Comparison of ENCODE assay signal across 14 mouse cellular contexts in genomic region chr6:50445616-50446015, GRCm38 (mm10). TPM values are rescaled to one million over a fixed set of nuclear protein-coding genes. Genes with fewer than 3 reads are reported as not detected.
A peak's percentile ranks its signal among the peaks of the same experiment; 100 is the strongest.
DNase-seq lines count a peak whose midpoint lies in the region; ATAC-seq and TF ChIP-seq lines count a peak whose summit lies in the region.
"Had no signal": no experiment of that assay in that cellular context is flagged by ENCODE, and none has a peak within 500 bp of the region (broad histone marks: within the 10 kb centered on the region; RNA-seq: fewer than 3 reads in every experiment).

No protein-coding gene starts in this region.

- no peaks in the 10 kb centered on the region for H3K9me3 ChIP-seq in hindbrain, postnatal 0 days (ENCODE audit: low read length)
- H3K9me3 ChIP-seq in hindbrain, embryonic 10.5 days = no peaks in the 10 kb centered on the region
- no peaks in the 10 kb centered on the region for H3K9me3 ChIP-seq in midbrain, embryonic 11.5 days (ENCODE audit: control insufficient read depth, low read length)
- no peaks in the 10 kb centered on the region for H3K9me3 ChIP-seq in midbrain, embryonic 13.5 days

- TF ChIP-seq CTCF in hindbrain, postnatal 0 days (IDR thresholded peaks at IDR 0.05; ENCODE audit: low read depth) = no peak

- 0 out of 2 replicates have a peak, but pooled peaks have one; percentile 21 for ATAC-seq in hindbrain, postnatal 0 days
- ATAC-seq in midbrain, embryonic 11.5 days (ENCODE audit: low FRiP score) = no peak
- ATAC-seq in midbrain, embryonic 13.5 days = no peak
- ATAC-seq: liver, postnatal 0 days had no signal

- H3K4me1 ChIP-seq in hindbrain, postnatal 0 days (ENCODE audit: insufficient read depth, low read length) = no peaks in the 10 kb centered on the region
- H3K4me1 ChIP-seq in hindbrain, embryonic 10.5 days (replicated peaks) = no peaks in the 10 kb centered on the region
- H3K4me1 ChIP-seq in midbrain, embryonic 11.5 days (ENCODE audit: control insufficient read depth, insufficient read depth, low read length) = no peaks in the 10 kb centered on the region
- no peaks in the 10 kb centered on the region for H3K4me1 ChIP-seq in midbrain, embryonic 13.5 days (replicated peaks)
- H3K4me1 ChIP-seq: hindbrain, embryonic 12.5 days had no signal

- H3K4me2 ChIP-seq in hindbrain, postnatal 0 days (ENCODE audit: low read depth, low read length) = no peak overlapping the region
- no peak overlapping the region for H3K4me2 ChIP-seq in midbrain, embryonic 11.5 days
- H3K4me2 ChIP-seq in midbrain, embryonic 13.5 days (replicated peaks) = no peak overlapping the region
- H3K4me2 ChIP-seq: hindbrain, embryonic 12.5 days had no signal

- H3K27me3 ChIP-seq in hindbrain, postnatal 0 days (ENCODE audit: insufficient read depth, low read length) = no peaks in the 10 kb centered on the region
- H3K27me3 ChIP-seq in hindbrain, embryonic 10.5 days (ENCODE audit: insufficient read depth, poor library complexity, severe bottlenecking) = no peaks in the 10 kb centered on the region
- H3K27me3 ChIP-seq in midbrain, embryonic 11.5 days (ENCODE audit: control insufficient read depth, insufficient read depth, low read length) = no peaks in the 10 kb centered on the region
- H3K27me3 ChIP-seq in midbrain, embryonic 13.5 days = no peaks in the 10 kb centered on the region
- H3K27me3 ChIP-seq: hindbrain, embryonic 12.5 days had no signal

- no peak overlapping the region for H3K9ac ChIP-seq in hindbrain, postnatal 0 days (replicated peaks; ENCODE audit: low read length)
- no peak overlapping the region for H3K9ac ChIP-seq in midbrain, embryonic 11.5 days (ENCODE audit: low read length)
- no peak overlapping the region for H3K9ac ChIP-seq in midbrain, embryonic 13.5 days (replicated peaks)
- H3K9ac ChIP-seq: hindbrain, embryonic 12.5 days; liver, postnatal 0 days had no signal

- WGBS in hindbrain, postnatal 0 days = 19% methylated on average over 2 of the region's 2 CpGs
- WGBS in hindbrain, embryonic 10.5 days = 44% methylated on average over 2 of the region's 2 CpGs
- 45% methylated on average over 2 of the region's 2 CpGs for WGBS in midbrain, embryonic 11.5 days
- 26% methylated on average over 2 of the region's 2 CpGs for WGBS in midbrain, embryonic 13.5 days

- no peak overlapping the region for H3K27ac ChIP-seq in hindbrain, postnatal 0 days
- H3K27ac ChIP-seq in hindbrain, embryonic 10.5 days = no peak overlapping the region
- no peak overlapping the region for H3K27ac ChIP-seq in midbrain, embryonic 11.5 days (ENCODE audit: low read depth, low read length)
- H3K27ac ChIP-seq in midbrain, embryonic 13.5 days = no peak overlapping the region
- H3K27ac ChIP-seq: hindbrain, embryonic 12.5 days had no signal

- DNase-seq in hindbrain, postnatal 0 days (ENCODE audit: low spot score) = peak; percentile 55
- no peak for DNase-seq in hindbrain, embryonic 10.5 days (ENCODE audit: low spot score)
- DNase-seq in midbrain, embryonic 11.5 days (ENCODE audit: low spot score, missing footprints) = peak; percentile 12
- DNase-seq in kidney, postnatal 36 days = peak; percentile 67 to 87
- DNase-seq in yolk sac, embryonic 10.5 days (ENCODE audit: low spot score) = peak; percentile 33
- DNase-seq in embryo, embryonic 10 days (ENCODE audit: low spot score) = no peak
- DNase-seq: cerebellum, postnatal 10 days; gastrocnemius, postnatal 25 days; liver, postnatal 0 days; lung, postnatal 14 days; spleen, adult 18-20 months; thymus, adult 2 months had no signal

- H3K4me3 ChIP-seq in hindbrain, postnatal 0 days (ENCODE audit: low read length) = no peak overlapping the region
- H3K4me3 ChIP-seq in hindbrain, embryonic 10.5 days = no peak overlapping the region
- no peak overlapping the region for H3K4me3 ChIP-seq in midbrain, embryonic 11.5 days (ENCODE audit: low read depth, low read length)
- H3K4me3 ChIP-seq in midbrain, embryonic 13.5 days (replicated peaks) = no peak overlapping the region
- H3K4me3 ChIP-seq: hindbrain, embryonic 12.5 days had no signal

- H3K36me3 ChIP-seq in hindbrain, postnatal 0 days (ENCODE audit: insufficient read depth, low read length) = no peaks in the 10 kb centered on the region
- H3K36me3 ChIP-seq in hindbrain, embryonic 10.5 days = no peaks in the 10 kb centered on the region; the same call in 1 of the 2 replicates
- H3K36me3 ChIP-seq in midbrain, embryonic 11.5 days (ENCODE audit: control insufficient read depth, insufficient read depth, low read length) = no peaks in the 10 kb centered on the region
- H3K36me3 ChIP-seq in midbrain, embryonic 13.5 days = no peaks in the 10 kb centered on the region
- H3K36me3 ChIP-seq: hindbrain, embryonic 12.5 days had no signal

RNA-seq across cellular contexts. Expression of gene Osbpl3, which starts 10.4 kb away (rescaled TPM):
- total RNA-seq in hindbrain, postnatal 0 days (2014; rRNA removed) = 5.6 and 6.5 TPM in 2 replicates
- polyA plus RNA-seq in hindbrain, postnatal 0 days (2015; fragmentation: Nextera tagmentation; extraction: Ambion mirVana) = 3.6 and 3.7 TPM in 2 replicates
- polyA plus RNA-seq in hindbrain, embryonic 10.5 days (2016; fragmentation: Nextera tagmentation; extraction: Ambion mirVana) = 6.2 and 6.6 TPM in 2 replicates
- 6.7 and 7.3 TPM in 2 replicates for polyA plus RNA-seq in midbrain, embryonic 11.5 days (2014; fragmentation: Nextera tagmentation; extraction: Ambion mirVana)
- 6.7 and 8.6 TPM in 2 replicates for polyA plus RNA-seq in midbrain, embryonic 13.5 days (2015; fragmentation: Nextera tagmentation; extraction: Ambion mirVana)

Comparison
In these comparisons a context has a peak if more than half of its experiments do, and no peak if none do; other contexts are left out.
1. DNase-seq: peak in hindbrain, postnatal 0 days (single experiment), midbrain, embryonic 11.5 days (single experiment), kidney, postnatal 36 days (2 of 2) and yolk sac, embryonic 10.5 days (single experiment); none in hindbrain, embryonic 10.5 days (single experiment) and embryo, embryonic 10 days (single experiment).